Mouse (Mus musculus) kidney, adult 18-20 months (tissue): Measurements from ENCODE around the gene Gm20388.

Experiments used
- DNase-seq: peaks from one replicate; pipeline ENCODE4 v3.0.0; 2021

Gm20388 gene

DNA sequence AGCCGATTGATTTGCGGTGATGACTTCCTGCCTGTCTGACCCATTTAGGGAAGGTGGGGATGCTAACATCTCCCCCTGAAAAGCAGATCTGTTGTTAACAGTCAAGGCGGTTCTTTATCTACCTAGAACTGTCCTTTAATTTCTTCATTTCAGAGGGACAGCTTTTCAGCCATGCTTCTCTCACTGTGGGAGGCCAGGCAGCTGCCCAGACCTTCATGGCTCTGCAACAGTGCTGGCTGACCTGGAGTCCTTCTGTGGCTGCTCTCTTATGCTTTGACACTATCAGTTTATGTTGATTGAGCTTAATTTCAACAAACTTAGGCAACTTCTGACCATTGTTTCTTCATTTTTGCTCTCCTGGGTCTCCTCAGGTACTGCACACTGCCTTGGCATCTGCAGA is 2969.7 kb downstream of the Gm20388 start:
- DNase-seq = no peak

DNA sequence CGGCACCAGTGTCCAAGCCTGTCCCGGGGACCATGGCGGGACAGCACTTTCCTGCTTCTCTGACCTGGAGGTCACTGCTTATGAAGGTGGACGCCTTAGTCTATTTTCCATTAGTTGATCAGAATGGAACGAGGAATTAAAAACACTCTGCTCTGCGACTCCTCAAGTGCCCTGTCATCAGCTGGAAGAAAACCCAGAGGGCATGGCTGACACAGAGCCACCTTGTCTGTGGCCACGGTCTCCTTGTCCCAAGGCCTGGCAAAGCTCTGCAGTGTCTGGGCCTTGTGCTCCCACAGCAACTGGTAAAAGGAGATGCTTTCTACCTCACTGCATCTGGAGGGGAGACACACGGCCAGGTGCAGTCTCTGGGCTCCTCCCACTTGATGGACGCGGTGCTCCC is 2973.0 kb downstream of the Gm20388 start:
- DNase-seq = no peak

DNA sequence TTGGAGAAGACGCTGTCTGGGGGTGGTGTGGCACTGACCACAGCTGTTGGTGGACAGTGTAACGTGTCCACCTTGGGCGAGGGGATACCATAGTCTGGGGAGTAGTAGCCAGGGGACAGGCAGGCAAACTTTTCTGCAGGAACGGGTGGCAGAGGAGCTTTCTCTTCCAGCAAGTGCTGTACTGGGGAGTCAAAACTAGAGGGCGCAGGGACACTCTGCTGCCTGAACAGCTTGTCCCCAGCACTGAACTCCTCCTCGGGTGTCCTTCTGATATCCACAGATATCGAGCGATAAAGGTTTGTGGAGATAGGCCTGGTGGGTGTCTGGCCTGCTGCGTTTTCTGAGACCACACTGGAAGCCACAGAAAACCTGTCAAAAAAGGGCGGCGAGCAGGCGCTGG is 2980.8 kb downstream of the Gm20388 start:
- no peak for DNase-seq

DNA sequence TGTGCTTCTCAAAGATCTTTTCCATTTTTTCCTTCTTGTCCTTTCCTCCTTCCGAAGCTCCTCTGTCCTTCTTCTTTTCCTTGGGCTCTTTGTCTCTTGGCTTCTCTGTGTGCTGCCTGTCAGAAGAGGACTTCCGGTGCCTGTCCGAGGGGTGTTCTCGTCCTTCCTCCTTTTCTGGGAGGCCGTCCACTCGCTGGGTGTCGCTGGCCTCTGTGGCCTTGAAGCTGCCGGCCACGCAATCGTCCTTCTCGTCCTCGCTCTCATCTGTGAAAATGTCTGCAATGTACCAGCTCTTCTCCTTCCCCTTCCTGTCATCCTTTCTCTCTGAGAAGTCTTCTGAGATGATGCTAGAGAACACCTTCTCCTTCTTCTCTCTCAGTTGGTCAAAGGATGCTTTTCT is 2982.8 kb downstream of the Gm20388 start:
- DNase-seq = no peak

DNA sequence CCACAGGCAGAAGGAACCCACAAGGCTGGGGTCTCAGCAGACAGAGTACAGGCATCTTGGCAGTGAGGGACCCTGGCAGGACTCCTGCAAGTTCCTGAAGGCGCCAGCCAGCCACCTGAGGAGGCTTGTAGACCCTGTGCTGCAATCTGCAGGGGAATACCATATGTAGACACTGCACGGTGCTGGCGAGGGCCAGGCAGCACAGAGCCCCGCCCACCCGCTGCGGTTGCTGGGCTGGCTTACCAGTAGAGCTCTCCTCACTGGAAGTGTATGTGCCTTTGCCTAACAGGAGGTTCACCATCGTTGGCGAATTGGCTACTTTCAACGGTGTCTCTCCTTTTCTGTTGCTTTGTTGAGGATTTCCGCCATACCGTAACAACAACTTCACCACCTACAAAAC is 2985.7 kb downstream of the Gm20388 start:
- no peak for DNase-seq

DNA sequence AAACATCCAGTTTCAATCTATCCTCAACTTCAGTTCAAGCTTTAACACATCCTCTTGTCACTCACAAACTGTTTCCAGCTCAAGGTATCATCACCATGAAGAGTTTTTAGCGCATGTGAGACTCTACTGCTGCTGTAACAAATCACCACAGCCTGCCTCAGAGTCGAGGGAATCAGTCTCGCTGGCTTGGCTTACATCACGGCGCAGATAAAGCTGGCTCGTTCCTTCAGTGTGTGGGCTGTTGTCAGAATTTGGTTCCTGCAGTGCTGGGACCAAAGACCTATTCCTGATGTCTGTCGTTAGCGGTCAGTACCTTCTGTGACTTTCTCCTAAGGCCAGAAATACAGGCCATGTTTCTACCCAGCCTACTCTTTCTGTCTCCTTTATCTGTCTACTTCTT is 2986.6 kb downstream of the Gm20388 start:
- no peak for DNase-seq

DNA sequence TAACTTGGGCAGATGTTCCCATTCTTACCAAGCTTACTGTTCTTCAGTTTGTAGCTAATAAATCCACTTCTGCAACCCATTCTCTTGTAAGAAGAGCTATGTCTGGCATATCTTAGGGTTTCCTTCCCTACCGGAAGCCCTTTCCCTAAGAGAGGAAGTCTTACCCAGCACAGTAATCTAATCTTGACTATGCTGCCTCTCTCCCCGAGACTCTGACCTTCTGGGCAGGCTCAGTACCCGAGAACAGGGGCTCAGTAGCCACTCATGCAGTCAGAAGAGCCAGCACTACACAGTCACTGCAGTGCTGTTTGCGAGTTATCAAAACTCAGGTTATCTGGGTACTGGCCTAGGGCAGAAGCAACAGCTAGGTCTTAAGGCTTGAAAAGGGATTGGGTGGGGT is 2987.4 kb downstream of the Gm20388 start:
- DNase-seq = no peak

DNA sequence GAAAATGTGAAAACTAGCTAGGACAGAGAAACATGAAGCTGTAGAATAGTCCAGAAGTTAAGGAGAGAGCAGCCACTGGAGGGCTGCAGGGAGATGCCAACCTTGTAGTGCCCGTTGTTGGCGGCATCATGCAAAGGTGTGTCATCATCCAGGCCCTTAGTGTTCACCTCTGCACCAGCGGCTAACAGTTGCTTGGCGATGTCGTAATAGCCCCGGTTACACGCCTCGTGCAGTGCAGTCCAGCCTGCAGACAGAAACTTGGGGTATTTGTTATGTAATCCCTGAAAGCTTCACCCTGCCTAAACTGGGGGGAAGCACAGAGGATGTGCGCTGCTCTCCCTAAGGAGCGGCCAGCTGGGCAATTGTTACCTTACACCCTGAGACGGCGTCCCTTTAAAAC is 2987.8 kb downstream of the Gm20388 start:
- no peak for DNase-seq

DNA sequence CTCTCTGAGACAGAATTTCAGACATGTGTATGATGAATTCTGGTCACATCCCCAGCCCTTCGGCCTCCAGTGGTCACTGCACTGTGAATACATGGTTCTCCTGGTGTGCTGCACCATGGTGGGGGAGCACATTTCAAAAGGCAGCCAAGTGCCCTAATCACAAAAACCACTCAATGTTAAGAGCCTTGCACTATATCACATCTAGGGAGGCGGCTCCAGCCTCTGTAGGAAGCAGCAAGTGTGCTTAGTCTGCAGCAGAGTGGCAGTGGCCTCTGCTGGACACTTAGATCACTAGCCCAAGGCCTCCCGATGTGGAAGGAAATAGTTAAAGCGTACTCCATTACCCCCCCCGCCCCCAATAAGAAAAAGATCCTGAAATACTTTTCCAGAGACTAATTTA is 2988.4 kb downstream of the Gm20388 start:
- DNase-seq = no peak

DNA sequence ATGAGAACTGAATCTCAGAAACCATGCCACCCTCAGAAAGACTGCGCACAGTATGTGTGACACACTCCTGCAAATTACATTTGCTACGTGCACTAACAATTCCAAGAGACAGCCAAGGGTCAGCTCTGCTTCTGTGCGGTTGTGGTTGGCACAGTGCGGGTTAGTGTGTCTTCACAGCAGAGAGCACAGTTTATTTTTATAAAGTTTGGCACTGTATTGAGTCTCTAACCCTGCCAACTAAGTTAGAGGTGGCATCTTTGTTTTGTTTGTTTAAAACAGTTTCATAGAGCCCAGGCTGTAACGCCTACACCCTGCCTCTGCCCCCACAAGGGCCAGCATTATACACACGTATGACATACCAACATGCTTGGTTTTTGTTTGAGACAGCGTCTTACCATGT is 2990.8 kb downstream of the Gm20388 start:
- DNase-seq = no peak

DNA sequence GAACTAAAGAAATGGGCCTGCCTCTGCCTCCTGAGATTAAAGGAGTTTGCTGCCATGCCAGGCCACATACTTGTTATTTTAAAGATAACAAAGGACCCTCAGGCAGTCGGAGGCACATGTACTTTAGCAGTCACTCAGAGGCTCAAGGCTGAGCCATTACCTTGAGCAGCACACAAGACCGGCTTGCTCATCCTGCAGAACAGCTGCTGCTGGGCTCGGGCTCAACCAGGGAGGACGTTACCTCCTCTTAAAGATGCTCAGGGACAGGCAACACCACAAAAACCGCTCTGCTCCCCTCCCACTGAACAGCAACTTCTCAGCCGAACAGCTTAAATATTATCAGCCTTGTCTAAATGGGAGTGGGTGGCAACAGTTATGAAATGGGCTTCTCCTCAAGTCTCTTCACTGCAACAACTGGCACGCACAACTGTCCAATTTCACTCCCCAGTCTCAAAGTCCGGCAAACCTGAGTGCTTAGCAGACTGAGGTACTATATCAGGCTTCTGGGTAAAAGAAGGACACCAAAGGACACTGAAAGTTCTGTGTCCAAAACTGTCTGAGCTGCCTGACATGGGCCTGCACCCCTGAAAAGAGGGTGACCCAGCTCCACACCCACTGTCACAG is 2991.4 kb downstream of the Gm20388 start:
- DNase-seq = no peak

DNA sequence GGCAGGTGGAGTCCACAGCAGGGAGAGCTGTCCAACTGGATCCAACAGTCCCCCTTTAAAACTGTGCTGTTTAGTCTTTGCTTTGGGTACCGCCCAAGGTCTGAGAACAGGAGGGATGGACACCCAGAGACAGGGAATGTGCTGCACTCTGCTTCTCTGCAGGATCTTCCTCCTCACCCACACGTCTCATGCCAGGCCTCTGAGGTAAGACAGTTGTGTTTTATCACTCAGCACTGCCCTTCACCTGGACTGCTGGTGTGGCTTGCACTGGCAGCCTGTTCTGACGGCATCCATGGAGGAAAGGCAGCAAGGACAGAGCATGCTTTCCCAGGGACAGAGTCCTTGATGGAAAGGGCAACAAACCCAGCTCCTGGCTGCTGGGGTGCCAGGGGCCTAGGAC is 2991.9 kb downstream of the Gm20388 start:
- no peak for DNase-seq

DNA sequence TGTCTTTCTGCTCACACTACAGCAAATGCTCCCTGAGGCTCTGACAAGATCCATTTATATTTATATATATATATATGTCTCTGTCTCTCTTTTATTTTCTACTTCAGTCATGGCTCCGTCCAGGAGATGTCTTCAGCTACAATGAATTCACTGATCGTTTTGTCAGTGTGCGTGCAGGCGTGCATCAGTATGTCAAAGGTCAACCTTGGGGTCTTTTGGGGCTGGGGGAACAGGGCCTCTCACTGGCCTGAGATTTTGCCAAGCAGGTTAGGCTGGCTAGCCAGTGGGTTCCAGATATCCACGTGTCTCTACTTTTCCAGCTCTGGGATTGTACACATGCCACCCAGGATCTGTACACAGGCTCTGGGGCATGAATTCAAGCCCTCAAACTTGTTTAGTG is 2992.4 kb downstream of the Gm20388 start:
- DNase-seq = no peak

DNA sequence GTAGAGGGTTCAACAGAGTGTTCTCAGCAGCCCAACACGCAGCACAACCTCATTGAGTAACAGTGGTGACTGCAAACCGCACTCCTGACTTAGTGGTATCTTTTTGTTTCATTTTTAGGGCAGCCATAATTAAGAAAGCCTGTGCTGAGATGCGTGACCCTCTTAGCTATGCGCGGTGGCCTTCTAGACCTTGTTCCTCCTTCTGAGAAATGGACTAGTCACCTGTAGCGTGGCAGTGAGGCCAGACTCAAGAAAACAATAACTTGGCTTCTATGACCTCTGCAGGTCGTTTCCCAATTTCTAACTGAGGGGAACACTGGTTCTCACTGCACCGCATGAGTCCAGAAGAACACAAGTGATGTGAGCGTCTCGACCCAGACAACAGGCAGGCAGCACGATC is 2993.9 kb downstream of the Gm20388 start:
- no peak for DNase-seq

DNA sequence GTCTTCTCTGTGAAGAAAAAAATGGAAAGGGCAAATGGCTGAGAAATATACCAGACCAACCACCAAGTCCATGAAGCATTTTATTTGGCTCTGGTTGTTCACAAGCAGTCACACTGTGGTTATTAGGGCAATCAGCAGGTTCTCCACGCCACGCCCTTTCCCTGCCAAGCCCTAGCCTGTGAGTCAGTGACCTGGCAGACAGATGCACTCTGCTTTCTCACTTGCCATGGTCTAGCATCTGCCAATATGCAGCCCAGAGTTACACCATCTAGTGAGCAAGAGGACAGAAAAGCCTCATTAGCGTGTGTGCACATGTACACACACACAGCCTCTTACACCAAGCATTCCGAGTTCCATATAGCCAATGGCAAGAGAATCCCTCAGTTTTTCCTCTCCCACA is 2994.7 kb downstream of the Gm20388 start:
- no peak for DNase-seq

DNA sequence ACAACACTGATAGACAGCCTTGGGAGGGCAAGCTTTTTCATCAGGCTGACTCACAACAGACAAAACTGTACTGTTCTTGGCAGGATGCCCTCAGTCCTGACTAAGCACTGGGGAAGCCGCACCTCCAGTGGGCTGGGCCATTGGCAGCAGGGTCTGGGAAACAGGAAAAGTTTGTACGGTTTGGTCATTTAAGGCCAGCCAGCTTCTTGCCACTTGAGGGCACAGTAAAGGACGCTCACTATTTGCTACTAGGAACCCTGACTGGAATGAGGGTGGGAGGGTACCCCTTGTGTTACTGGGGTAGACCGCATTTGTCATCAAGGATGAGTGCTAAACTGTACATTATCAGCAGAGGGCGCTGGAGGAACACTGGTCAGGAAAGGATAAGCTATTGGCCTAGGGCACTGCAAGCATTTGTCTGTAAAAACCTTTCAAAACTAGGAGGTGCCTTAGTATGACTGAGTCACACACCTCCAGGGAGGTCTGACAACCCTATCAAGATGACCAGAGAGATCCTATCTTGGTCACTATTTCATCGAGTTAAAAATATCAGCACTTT is 2995.9 kb downstream of the Gm20388 start:
- DNase-seq = peak; percentile 91

DNA sequence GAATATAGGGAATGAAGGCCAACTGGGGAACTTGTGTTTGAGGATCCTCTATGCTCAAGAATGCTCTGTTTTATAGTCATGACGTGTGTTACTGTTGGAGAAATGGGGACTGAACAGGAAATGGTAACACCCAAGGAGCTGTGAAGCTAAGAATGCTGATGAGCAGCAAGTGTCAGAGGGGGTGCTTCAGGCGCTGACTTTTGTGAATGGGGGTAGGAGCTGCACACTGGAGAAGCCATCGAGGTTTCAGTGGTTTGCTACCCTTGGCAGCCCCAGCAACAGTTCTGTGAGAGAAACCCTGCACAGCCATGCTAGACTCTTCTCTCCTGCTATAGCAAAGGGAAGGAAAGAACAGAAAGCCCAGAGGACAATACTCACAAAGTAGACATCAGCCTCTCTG is 3001.5 kb downstream of the Gm20388 start:
- no peak for DNase-seq

DNA sequence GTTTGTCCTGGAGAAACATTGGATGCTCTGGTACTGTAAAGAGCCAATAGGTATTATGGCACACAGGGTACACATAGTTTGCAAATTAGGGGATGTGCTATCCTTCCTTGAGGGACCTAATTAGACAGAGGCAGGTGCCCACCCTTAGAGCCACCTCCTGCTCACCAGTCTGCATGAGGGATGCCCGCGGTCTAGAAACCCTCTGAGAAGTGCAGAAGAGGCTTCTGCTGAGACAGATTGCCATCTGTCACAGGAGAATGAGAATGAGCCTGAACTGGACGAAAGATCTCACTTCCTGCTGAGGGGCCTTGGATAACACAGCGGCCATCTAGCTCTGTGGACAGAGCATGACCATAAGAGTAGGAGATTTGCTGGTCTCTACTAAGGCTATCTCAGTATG is 3002.2 kb downstream of the Gm20388 start:
- no peak for DNase-seq

DNA sequence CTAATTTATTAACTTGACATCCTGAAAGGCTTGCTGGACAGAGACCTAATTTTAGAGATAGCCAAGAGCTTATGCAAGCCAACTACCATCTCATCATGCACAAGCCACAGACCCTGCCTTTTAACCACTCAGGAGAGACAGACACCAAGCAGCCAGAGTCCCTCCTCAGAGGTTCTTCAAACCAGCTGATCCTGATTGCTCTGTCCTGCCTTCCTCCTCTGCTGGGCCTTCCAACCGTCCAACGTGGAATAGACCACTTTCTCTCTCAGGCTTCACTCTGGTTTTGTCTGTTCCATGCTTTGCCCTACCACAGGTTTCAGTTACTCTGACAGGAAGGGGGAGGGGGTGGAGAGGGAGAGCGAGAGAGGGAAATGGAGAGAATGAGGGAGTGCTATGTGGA is 3006.1 kb downstream of the Gm20388 start:
- no peak for DNase-seq

DNA sequence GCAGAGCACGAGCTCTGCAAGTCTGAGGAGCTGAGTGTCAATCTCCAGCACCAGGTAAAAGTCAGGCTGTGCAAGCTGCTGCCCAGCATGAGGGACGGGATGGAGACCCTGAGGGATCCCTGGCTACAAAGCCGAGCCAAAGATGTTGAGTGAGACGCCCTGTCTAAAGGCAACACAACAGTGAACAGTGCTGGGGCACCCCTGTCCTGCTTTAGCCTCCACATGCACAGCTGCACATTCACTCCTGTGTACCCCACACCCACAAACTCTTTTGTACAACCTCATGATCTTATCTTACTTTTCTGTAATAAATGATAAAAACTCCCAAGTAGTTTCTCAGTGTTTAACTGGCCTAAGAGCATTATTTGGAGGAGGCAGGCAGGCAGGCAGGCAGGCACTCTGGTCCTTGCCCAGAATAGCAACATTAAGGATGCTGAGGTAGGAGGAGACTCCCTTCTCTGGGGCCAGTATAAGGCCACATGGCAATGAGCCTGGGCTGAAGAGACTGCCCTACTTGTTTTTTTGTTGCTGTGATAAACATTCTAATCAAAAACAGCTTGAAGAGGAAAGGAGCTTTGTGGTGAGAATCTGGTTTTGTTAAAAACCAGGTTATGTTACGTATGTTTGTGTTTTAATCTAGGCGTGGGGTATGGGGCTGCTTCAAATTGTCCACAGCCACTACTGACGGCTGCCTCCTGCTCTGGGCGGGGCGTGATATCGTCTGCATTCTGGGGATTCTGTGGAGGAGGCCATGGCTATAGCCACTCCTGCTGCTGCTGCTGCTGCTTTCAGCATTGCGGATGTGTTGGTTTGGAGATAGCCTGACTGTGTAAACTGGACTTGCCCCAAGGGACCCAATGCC is 3007.1 kb downstream of the Gm20388 start:
- no peak for DNase-seq

DNA sequence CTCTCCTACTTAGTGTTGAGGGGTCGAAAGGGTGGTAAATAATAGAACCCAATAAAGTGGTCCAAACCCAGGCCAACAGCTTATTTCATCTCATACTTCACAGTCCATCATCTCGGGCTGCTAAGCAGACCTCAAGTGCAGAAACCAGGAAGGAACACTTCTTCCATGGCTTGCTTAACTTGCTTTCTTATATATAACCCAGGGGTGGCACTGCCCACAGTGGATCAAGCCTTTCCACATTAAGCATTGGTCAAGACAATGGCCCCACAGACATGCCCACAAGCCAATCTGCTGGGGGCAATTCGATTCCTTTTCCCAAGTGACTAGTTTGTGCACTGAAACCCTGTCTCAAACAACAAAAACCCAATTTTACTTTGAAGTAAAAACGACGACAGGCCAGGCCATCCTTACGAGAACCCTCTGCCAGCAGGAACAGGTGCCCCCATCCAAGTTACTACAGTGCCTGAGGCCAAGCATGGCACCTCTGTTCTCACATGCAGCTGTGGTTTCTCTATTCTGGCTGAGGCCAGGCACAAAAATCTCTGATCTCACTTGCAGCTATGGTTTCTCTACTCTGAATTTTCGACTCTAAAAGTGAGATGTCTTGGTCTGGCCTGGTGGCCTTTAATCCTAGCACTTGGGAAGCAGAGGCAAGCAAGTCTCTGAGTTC is 3007.9 kb downstream of the Gm20388 start:
- no peak for DNase-seq

DNA sequence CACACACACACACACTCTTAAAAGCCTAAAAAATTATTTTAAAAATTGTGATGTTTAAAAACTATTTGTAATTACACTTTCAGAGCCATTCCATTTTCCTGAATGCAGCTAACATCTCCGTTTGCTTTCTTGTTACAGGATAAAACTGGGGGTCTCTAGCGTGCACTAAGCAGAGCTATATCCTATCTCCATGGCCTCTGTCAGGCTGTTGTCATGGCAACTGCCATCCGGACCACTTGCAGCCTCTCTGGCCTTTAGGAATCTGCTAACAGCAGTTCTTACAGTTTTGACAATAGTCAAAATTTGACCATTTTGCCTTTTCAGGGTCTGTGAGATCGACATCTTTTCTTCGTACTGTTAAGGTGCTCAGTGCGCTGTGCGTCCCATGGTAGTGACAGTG is 3010.2 kb downstream of the Gm20388 start:
- no peak for DNase-seq

DNA sequence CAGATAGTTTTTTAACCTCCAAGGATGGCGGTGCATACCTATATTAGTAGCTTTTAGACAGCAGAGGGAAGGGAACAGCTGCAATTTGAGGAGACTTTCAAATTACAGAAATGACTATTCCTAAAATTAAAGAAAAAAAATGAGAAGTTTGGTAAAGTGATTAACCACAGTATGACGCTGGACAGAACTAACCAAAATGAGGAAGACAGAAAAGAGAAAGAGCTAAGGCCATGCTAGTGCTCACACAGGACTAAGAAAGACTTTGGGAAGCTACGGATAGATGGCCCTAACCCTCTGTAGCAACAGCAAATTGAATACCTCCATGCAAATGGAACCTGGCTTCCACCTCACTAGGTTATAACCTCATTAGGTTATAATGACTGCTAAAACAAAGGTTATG is 3012.3 kb downstream of the Gm20388 start:
- no peak for DNase-seq
